Mouse (Mus musculus): ENCODE results near the gene Pptc7.

DNA sequence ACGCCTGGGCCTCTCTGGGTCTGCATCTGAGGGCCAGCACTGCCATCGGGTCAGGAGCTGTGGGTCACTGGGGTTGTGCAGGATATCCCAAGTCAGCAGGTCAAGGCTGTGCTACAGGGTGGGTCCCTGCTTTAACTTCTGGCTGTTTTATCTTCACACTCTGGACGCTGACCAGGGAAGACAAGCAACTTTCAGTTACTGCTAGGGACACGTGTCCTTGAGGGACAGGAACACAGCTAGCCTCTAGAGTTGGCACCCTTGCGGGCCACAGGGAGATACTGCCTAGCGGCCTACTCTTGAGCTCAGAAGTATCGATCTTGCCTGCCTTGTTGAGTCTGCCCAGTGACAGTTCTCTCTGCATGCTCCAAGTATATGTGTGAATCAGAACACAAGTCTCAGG, 44.5 kb upstream of the Pptc7 start:
- TF ChIP-seq CTCF (IDR thresholded peaks at IDR 0.05; ENCODE audit: borderline replicate concordance, insufficient read depth, low read depth, low read length) (no peak), POLR2A (IDR thresholded peaks at IDR 0.05; ENCODE audit: borderline replicate concordance, insufficient read depth, low read length) (no peak)
